Mouse (Mus musculus) bone marrow macrophage, adult 2 months (primary cell): ENCODE measurements around the gene Tnfaip3.

Source experiments
- CTCF ChIP-seq: IDR thresholded peaks from 2 replicates; pipeline ENCODE4 v1.5.1; 2012; ENCODE audit warnings: low read depth, mild to moderate bottlenecking, low read length, moderate library complexity
- POLR2A ChIP-seq: IDR thresholded peaks from 2 replicates; pipeline ENCODE4 v1.6.1; 2012; ENCODE audit warnings: mild to moderate bottlenecking, low read depth, low read length, borderline replicate concordance

DNA sequence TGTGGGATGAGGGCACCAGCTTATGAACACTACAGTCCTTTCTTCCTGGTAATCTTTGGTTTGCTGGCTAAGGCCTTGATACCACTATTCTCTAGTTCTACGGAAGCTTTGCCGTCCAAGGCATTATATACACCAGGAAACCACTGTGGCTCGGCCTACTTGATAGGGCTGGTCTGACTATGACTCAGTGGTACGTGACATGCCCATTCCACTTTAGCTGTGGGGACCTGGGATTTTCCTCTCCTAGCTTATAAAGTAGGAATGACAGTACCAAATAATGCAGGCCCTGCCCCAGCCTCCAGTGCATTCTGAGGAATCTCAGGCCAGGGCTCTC is 6.9 kb downstream of the Tnfaip3 start:
- TF ChIP-seq CTCF: no peak
- no peak for TF ChIP-seq POLR2A
